Mouse (Mus musculus) cortical plate, adult 2 months (tissue): ENCODE data around the gene Vsig10l.

Experiments used
- CTCF ChIP-seq: fragments of 200-500 bp; IDR thresholded peaks from 2 replicates; pipeline ENCODE4 v1.5.1; 2011; ENCODE audit warnings: mild to moderate bottlenecking, control low read depth, low read length; ENCODE audit not compliant: insufficient read depth; ENCODE audit errors: extremely low read depth
- POLR2A ChIP-seq: fragments of 200-500 bp; IDR thresholded peaks from 2 replicates; pipeline ENCODE4 v1.6.1; 2011; ENCODE audit warnings: mild to moderate bottlenecking, low read length, control low read depth; ENCODE audit not compliant: insufficient read depth; ENCODE audit errors: extremely low read depth

- TF ChIP-seq CTCF (no peak), POLR2A (no peak)
Measured at GRCm38 (mm10) chr7:43448246-43448645, 14.7 kb upstream of the Vsig10l start.
